27 mouse cellular contexts compared by ENCODE assay signal in genomic region chr14:11562870-11563269, GRCm38 (mm10). TPM values are rescaled to one million over a fixed set of nuclear protein-coding genes. Genes with fewer than 3 reads are reported as not detected.
DNase-seq lines count a peak whose midpoint lies in the region; TF ChIP-seq lines count a peak whose summit lies in the region.
"Had no signal": no experiment of that assay in that cellular context is flagged by ENCODE, and none has a peak within 500 bp of the region (broad histone marks: within the 10 kb centered on the region; RNA-seq: fewer than 3 reads in every experiment).

No protein-coding gene starts in this region.

- TF ChIP-seq POLR2A in ES-Bruce4 (IDR thresholded peaks at IDR 0.05; ENCODE audit: insufficient read depth, low read length): no peak

- TF ChIP-seq CTCF in ES-Bruce4 (IDR thresholded peaks at IDR 0.05; ENCODE audit: low read depth, low read length): no peak

- no peaks in the 10 kb centered on the region for H3K36me3 ChIP-seq in ES-Bruce4 (ENCODE audit: control insufficient read depth, insufficient read depth, low read length, poor library complexity, severe bottlenecking)
- H3K36me3 ChIP-seq: embryonic facial prominence, embryonic 15.5 days; forebrain, embryonic 15.5 days; G1E; heart, embryonic 12.5 days had no signal

- peak; percentile 69 for TF ChIP-seq EP300 in ES-Bruce4 (IDR thresholded peaks at IDR 0.05; ENCODE audit: insufficient read depth, low read depth, low read length)

- H3K4me1 ChIP-seq in ES-Bruce4 (ENCODE audit: control insufficient read depth, insufficient read depth, low read length): peaks cover 8% of the 10 kb centered on the region
- H3K4me1 ChIP-seq: embryonic facial prominence, embryonic 15.5 days; forebrain, embryonic 15.5 days had no signal

- H3K9me3 ChIP-seq in ES-Bruce4 (replicated peaks; ENCODE audit: control insufficient read depth, insufficient read depth, low read length, poor library complexity, severe bottlenecking): no peaks in the 10 kb centered on the region
- H3K9me3 ChIP-seq: embryonic facial prominence, embryonic 15.5 days; forebrain, embryonic 10.5 days; forebrain, embryonic 15.5 days; heart, embryonic 12.5 days had no signal

- H3K9ac ChIP-seq in ES-Bruce4 (ENCODE audit: low read depth, poor library complexity, severe bottlenecking): no peak overlapping the region
- H3K9ac ChIP-seq: embryonic facial prominence, embryonic 15.5 days; forebrain, embryonic 15.5 days; heart, embryonic 12.5 days; hindbrain, embryonic 14.5 days had no signal

- peak overlapping the region; percentile 87 for H3K27ac ChIP-seq in ES-Bruce4 (ENCODE audit: insufficient read depth, low read length)
- H3K27ac ChIP-seq: embryonic facial prominence, embryonic 15.5 days; forebrain, embryonic 10.5 days; forebrain, embryonic 15.5 days; heart, adult 2 months; hindbrain, embryonic 10.5 days; hindbrain, embryonic 14.5 days had no signal

- H3K27me3 ChIP-seq in ES-Bruce4 (ENCODE audit: control insufficient read depth, insufficient read depth, low read length, poor library complexity, severe bottlenecking): no peaks in the 10 kb centered on the region
- H3K27me3 ChIP-seq: CH12.LX; embryonic facial prominence, embryonic 15.5 days; forebrain, embryonic 15.5 days; heart, embryonic 12.5 days had no signal

- peak; percentile 36 to 62 for DNase-seq in frontal cortex, adult 2 months (ENCODE audit: extremely low spot score in 1 of 2, low spot score in 1 of 2)
- no peak for DNase-seq in frontal cortex, postnatal 14 days (ENCODE audit: low spot score in 2 of 2)
- peak; percentile 57 for DNase-seq in right cerebral cortex, adult 18-20 months
- DNase-seq in right cerebral cortex, postnatal 4 days: no peak
- peak; percentile 79 for DNase-seq in brain, adult 2 months (ENCODE audit: low read depth, low spot score)
- no peak for DNase-seq in heart, adult 8-10 months (ENCODE audit: low spot score)
- DNase-seq in adrenal gland, adult (ENCODE audit: inconsistent age in 2 of 2, low spot score in 1 of 2): no peak
- DNase-seq: adrenal gland, adult 2 months; adrenal gland, postnatal 25 days; cerebellum, adult 11 months; cerebellum, adult 8-10 months; cerebellum, postnatal 14 days; embryo, embryonic 11 days; gastrocnemius, postnatal 14 days; heart, adult 2 months had no signal

- H3K4me3 ChIP-seq in ES-Bruce4 (ENCODE audit: low read depth, low read length): no peak overlapping the region
- H3K4me3 ChIP-seq: embryonic facial prominence, embryonic 15.5 days; erythroblast, embryonic 14.5 days; forebrain, embryonic 10.5 days; forebrain, embryonic 15.5 days; heart, adult 2 months; heart, embryonic 12.5 days; hindbrain, embryonic 10.5 days had no signal

RNA-seq across cellular contexts. Expression of gene Ptprg, which starts 9.5 kb away (rescaled TPM):
- polyA plus RNA-seq in frontal cortex, adult 2 months (2012; rRNA removed): 28.2 and 37.9 TPM in 2 replicates
- polyA plus RNA-seq in ES-Bruce4 (2011; ENCODE audit: insufficient read depth, insufficient read length, low read depth, missing spikeins): 26.4 and 27.4 TPM in 2 replicates
- total RNA-seq in heart, adult 8-10 months (2022): 10 to 100 TPM; 43.4 to 66.5 (median 48.8) TPM
- total RNA-seq: common myeloid progenitor, adult 5-6 weeks had no signal
- polyA plus RNA-seq: activated CD4-positive, CD25-positive, alpha-beta regulatory T cell, adult 4 months; erythroblast, embryonic 14.5 days; G1E had no signal

Comparison
In these comparisons a context has a peak if more than half of its experiments do, and no peak if none do; other contexts are left out.
1. DNase-seq: peak in frontal cortex, adult 2 months (2 of 2), right cerebral cortex, adult 18-20 months (single experiment) and brain, adult 2 months (single experiment); none in frontal cortex, postnatal 14 days (0 of 2), right cerebral cortex, postnatal 4 days (single experiment), heart, adult 8-10 months (single experiment) and adrenal gland, adult (0 of 2).